Mouse (Mus musculus) heart, adult 11 months (tissue): ENCODE data around the gene Scfd2.
A peak's percentile ranks its signal among the peaks of the same experiment; 100 is the strongest.

Experiments used
- DNase-seq: peaks from one replicate; pipeline ENCODE4 v3.0.0; 2022

The Scfd2 gene

GRCm38 (mm10) chr5:74162013-74162412, 369.5 kb downstream of the Scfd2 start:
- DNase-seq: no peak

GRCm38 (mm10) chr5:74161297-74161926, 370.1 kb downstream of the Scfd2 start:
- DNase-seq: peak; percentile 95

- DNase-seq: no peak
Measured at GRCm38 (mm10) chr5:74160349-74160748, 371.2 kb downstream of the Scfd2 start.

DNA sequence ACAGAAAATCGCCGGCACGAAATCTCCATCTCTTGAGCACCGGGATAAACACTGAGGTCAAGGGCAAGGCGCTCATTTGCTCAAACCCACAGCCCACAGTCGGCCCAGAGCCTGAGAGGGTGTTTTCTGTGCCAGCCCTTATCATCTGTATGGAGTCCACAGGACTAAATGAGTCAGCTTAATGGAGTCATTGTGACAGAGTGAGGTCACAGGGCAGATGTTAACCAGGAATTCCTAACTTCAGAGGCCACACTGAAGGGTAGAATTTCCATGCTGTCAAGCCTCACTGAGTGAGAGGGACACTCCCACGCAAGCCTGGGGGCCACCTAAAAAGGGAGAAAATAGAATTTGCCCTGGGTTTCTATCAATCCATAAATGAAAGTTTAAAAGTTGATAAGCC, 371.7 kb downstream of the Scfd2 start:
- no peak for DNase-seq

DNA sequence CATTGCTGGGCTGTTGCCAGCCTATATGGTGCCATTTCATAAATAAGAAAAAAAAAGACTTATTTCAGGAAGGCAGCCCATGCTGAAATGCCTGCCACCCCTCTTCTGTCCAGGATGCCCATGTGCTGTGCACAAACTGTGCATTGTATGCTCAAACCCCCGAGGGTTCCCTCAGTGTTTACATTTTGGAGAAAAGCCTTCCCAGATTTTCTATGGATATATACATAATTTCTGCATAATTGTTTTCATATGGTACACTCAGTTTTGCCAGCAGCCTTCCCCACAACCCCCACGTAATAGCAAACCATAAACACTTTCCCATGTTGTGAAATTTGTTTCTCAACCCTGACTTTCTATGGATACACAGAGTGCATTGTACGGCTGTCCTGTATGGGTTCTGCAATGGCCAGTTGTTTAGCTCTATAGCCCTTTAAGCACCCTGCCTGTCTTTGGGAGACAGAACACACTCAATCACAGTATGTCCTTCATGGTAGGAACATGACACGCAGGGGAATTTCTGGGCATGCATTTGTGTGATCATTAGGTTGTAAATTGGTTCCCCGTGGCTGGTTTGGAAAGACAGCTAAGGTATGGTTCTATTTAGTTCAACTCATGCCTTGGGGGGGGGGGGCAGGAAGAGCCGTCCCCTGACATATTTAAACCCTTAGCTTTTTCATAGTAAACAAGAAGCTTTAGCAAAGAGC, 372.5 kb downstream of the Scfd2 start:
- DNase-seq: no peak

DNA sequence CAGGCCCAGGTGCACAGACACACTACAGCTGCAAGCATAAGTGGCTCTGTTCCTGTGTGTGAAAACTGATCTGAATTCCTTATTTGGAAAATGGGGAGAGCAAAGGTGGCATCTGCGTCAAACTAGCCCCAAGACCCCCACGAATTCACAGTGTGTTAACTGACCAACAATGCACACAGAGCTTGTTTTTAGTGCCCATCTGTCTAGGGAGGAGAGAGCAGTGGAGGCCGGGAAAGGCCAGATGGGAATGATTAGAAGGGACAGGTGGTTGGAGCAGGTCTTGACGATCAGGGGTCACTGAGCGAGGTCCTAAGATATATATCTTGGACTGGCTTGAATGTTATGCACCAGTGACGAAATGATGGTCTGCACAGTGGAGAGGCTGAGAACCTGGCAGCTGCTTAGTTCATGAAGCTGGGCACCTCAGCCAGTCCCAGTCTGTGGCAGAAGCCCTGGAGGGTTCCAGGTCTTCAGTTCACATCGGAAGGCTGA, 375.7 kb downstream of the Scfd2 start:
- no peak for DNase-seq
